Mouse (Mus musculus): Measurements from ENCODE around the gene Schip1. TPM values are rescaled to one million over a fixed set of nuclear protein-coding genes. Genes with fewer than 3 reads are reported as not detected.
A peak's percentile ranks its signal among the peaks of the same experiment; 100 is the strongest.

Schip1 gene
- polyA plus RNA-seq, 1 experiment from 2014 or later = 71.8 TPM

- no peak overlapping the region for H3K9ac ChIP-seq (ENCODE audit: low read depth, low read length)
Observed at GRCm38 (mm10) chr3:68593073-68593867, 528.7 kb downstream of the Schip1 start.

DNA sequence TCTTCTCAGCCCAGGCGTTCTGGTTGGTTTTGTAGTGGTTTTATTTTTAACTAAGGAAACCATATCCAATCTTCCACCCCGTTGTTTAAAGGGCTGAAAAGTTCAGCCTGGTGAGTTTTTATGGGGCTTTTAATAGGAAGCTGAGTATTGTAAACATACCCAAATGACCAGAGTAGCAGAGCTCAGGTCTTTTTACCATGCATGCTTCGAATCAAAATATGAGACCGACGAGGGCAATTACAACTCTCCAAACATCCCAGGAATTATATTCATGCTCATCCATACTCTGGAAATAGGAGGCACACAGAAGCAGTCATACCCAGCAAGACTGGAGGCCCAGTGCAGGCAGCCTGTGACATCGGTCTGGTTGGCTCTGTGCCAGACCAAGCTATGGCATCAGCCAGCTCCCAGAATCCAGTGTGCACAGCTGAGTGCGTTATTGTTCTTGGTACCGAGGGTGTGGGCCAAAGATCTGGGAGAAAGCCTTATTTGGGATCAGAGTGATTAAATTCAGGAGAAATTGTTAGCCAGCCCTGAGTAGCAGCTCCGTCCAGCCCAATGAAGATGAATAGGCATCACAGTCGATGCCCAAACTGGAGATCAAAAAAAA, 530.8 kb downstream of the Schip1 start:
- Histone ChIP-seq H3K4me1 (replicated peaks; ENCODE audit: insufficient read depth, low read length) (peaks cover 14% of the 10 kb centered on the region), H3K4me2 (ENCODE audit: low read length) (no peak overlapping the region), H3K4me3 (replicated peaks; ENCODE audit: low read depth, low read length) (no peak overlapping the region), H3K27me3 (ENCODE audit: insufficient read depth, low read length) (no peaks in the 10 kb centered on the region), H3K9ac (ENCODE audit: low read depth, low read length) (no peak overlapping the region), H3K36me3 (ENCODE audit: insufficient read depth, low read length) (0 out of 2 replicates have a peak, but pooled peaks cover 6% of the 10 kb centered on the region), H3K27ac (peak overlapping the region; percentile 13; the same call in 1 of the 2 replicates), H3K9me3 (replicated peaks; ENCODE audit: low read length) (no peaks in the 10 kb centered on the region)
- peak; percentile 26; the same call in 1 of the 2 replicates for ATAC-seq (replicated peaks; ENCODE audit: low FRiP score, low read depth)
- WGBS = 41% methylated on average over 10 of the region's 10 CpGs
- no peak for TF ChIP-seq CTCF (IDR thresholded peaks at IDR 0.05; ENCODE audit: low read depth)
- no peak for DNase-seq (ENCODE audit: low spot score)

More at GRCm38 (mm10) chr3:68593073-68593867, 528.7 kb downstream of the Schip1 start:
- H3K36me3 ChIP-seq (ENCODE audit: insufficient read depth, low read length) = 0 out of 2 replicates have a peak, but pooled peaks cover 6% of the 10 kb centered on the region
- H3K4me1 ChIP-seq (replicated peaks; ENCODE audit: insufficient read depth, low read length) = peaks cover 14% of the 10 kb centered on the region
- no peak for TF ChIP-seq CTCF (IDR thresholded peaks at IDR 0.05; ENCODE audit: low read depth)
- ATAC-seq (replicated peaks; ENCODE audit: low FRiP score, low read depth) (no peak), DNase-seq (ENCODE audit: low spot score) (no peak)
- no peak overlapping the region for H3K4me3 ChIP-seq (replicated peaks; ENCODE audit: low read depth, low read length)
- H3K27ac ChIP-seq = 0 out of 2 replicates have a peak overlapping the region, but pooled peaks have one; percentile 36
- WGBS = 66% methylated on average over 12 of the region's 12 CpGs
- no peaks in the 10 kb centered on the region for H3K27me3 ChIP-seq (ENCODE audit: insufficient read depth, low read length)
- H3K4me2 ChIP-seq (ENCODE audit: low read length) = no peak overlapping the region
- H3K9me3 ChIP-seq (replicated peaks; ENCODE audit: low read length) = no peaks in the 10 kb centered on the region

DNA sequence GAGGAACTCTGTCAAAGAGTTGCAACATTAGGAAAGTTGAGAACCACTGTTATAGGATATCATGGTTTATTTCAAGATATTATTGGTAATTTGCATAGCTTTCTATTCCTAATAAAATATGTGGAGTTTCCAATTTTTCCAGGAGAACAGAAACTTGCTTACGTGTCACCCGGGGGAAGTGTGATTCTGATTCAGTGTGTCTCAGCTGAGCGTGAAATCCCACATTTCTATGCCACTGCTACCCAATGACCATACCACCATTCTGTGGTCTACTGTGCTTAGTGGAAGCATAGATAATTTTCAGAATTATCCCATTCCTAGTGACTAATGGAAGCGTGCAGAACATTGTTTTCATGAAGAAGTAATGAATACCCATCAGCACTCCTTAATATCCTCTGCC, 532.3 kb downstream of the Schip1 start:
- WGBS = 96% methylated on average over 4 of the region's 4 CpGs
- no peaks in the 10 kb centered on the region for H3K27me3 ChIP-seq (ENCODE audit: insufficient read depth, low read length)

GRCm38 (mm10) chr3:68602891-68603290, 538.3 kb downstream of the Schip1 start:
- Histone ChIP-seq H3K9me3 (replicated peaks; ENCODE audit: low read length) (no peaks in the 10 kb centered on the region), H3K4me3 (replicated peaks; ENCODE audit: low read depth, low read length) (no peak overlapping the region), H3K27ac (no peak overlapping the region), H3K9ac (ENCODE audit: low read depth, low read length) (no peak overlapping the region), H3K4me2 (ENCODE audit: low read length) (no peak overlapping the region), H3K36me3 (ENCODE audit: insufficient read depth, low read length) (no peaks in the 10 kb centered on the region), H3K4me1 (replicated peaks; ENCODE audit: insufficient read depth, low read length) (no peaks in the 10 kb centered on the region), H3K27me3 (ENCODE audit: insufficient read depth, low read length) (no peaks in the 10 kb centered on the region)
- DNase-seq (ENCODE audit: low spot score) (no peak), ATAC-seq (replicated peaks; ENCODE audit: low FRiP score, low read depth) (no peak)
- WGBS = 84% methylated on average over 9 of the region's 9 CpGs
- TF ChIP-seq CTCF (IDR thresholded peaks at IDR 0.05; ENCODE audit: low read depth) = no peak

More for the DNA sequence above, 532.3 kb downstream of the Schip1 start:
- Histone ChIP-seq H3K9ac (ENCODE audit: low read depth, low read length) (no peak overlapping the region), H3K4me2 (ENCODE audit: low read length) (no peak overlapping the region), H3K9me3 (replicated peaks; ENCODE audit: low read length) (no peaks in the 10 kb centered on the region), H3K4me1 (replicated peaks; ENCODE audit: insufficient read depth, low read length) (peaks cover 14% of the 10 kb centered on the region), H3K27ac (no peak overlapping the region), H3K36me3 (ENCODE audit: insufficient read depth, low read length) (0 out of 2 replicates have a peak, but pooled peaks cover 6% of the 10 kb centered on the region), H3K4me3 (replicated peaks; ENCODE audit: low read depth, low read length) (no peak overlapping the region)
- TF ChIP-seq CTCF (IDR thresholded peaks at IDR 0.05; ENCODE audit: low read depth) = no peak
- DNase-seq (ENCODE audit: low spot score) (no peak), ATAC-seq (replicated peaks; ENCODE audit: low FRiP score, low read depth) (no peak)

DNA sequence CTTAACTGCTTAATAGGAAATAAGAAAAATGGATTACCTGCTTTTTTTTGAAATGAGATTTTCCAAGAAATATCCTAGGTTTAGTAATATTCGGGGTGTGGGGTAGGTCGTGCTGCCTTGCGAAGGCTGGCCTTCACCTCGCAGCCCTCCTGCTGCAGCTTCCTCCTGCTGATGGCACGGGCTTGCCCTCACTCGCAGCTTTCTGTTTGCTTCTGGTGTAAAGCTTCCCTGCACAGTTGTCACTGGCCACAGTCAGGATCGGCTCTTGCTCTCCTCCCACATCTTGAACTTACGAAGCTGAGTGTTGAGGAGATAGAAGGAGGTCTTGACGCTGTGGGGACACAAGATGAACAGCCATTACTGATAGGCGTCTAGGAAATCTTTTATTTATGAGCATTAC, 539.9 kb downstream of the Schip1 start:
- Histone ChIP-seq H3K4me1 (replicated peaks; ENCODE audit: insufficient read depth, low read length) (no peaks in the 10 kb centered on the region), H3K9me3 (replicated peaks; ENCODE audit: low read length) (no peaks in the 10 kb centered on the region), H3K9ac (ENCODE audit: low read depth, low read length) (no peak overlapping the region), H3K4me3 (replicated peaks; ENCODE audit: low read depth, low read length) (no peak overlapping the region), H3K27me3 (ENCODE audit: insufficient read depth, low read length) (no peaks in the 10 kb centered on the region), H3K4me2 (ENCODE audit: low read length) (no peak overlapping the region), H3K36me3 (ENCODE audit: insufficient read depth, low read length) (no peaks in the 10 kb centered on the region), H3K27ac (no peak overlapping the region)
- WGBS = 73% methylated on average over 10 of the region's 10 CpGs
- ATAC-seq (replicated peaks; ENCODE audit: low FRiP score, low read depth) = no peak
- no peak for TF ChIP-seq CTCF (IDR thresholded peaks at IDR 0.05; ENCODE audit: low read depth)
- DNase-seq (ENCODE audit: low spot score) = no peak

DNA sequence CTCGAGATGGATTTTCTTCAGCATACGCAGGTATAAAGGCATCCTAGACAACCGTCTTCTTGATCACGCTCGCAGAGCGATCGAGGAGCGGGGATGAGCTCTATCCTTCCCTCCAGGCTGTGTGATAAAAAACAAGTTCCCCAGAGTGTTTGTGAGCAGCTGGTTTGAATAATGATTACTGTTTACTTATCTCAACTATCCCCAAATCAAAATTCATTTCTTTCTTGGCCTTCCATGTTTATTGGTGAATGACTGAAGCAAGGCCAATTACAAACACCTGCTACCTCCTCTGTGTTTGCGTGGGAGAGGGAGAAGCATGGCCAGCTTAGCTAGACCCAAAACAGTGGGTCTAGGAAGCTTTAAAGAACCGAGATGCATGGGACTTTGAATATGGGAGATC, 540.4 kb downstream of the Schip1 start:
- Histone ChIP-seq H3K9ac (ENCODE audit: low read depth, low read length) (no peak overlapping the region), H3K4me2 (ENCODE audit: low read length) (no peak overlapping the region), H3K27me3 (ENCODE audit: insufficient read depth, low read length) (no peaks in the 10 kb centered on the region), H3K27ac (no peak overlapping the region), H3K9me3 (replicated peaks; ENCODE audit: low read length) (no peaks in the 10 kb centered on the region), H3K36me3 (ENCODE audit: insufficient read depth, low read length) (no peaks in the 10 kb centered on the region), H3K4me1 (replicated peaks; ENCODE audit: insufficient read depth, low read length) (no peaks in the 10 kb centered on the region), H3K4me3 (replicated peaks; ENCODE audit: low read depth, low read length) (no peak overlapping the region)
- TF ChIP-seq CTCF (IDR thresholded peaks at IDR 0.05; ENCODE audit: low read depth) = no peak
- 82% methylated on average over 10 of the region's 10 CpGs for WGBS
- ATAC-seq (replicated peaks; ENCODE audit: low FRiP score, low read depth) = no peak
- DNase-seq (ENCODE audit: low spot score) = no peak
